Mouse (Mus musculus): ENCODE measurements around the gene Smad1. TPM values are rescaled to one million over a fixed set of nuclear protein-coding genes. Genes with fewer than 3 reads are reported as not detected.

The Smad1 gene
- polyA plus RNA-seq (2012; rRNA removed) (3.1 and 4.1 TPM in 2 replicates), polyA plus RNA-seq (2014; fragmentation: Nextera tagmentation; extraction: Ambion mirVana) (4.5 and 6.0 TPM in 2 replicates)

DNA sequence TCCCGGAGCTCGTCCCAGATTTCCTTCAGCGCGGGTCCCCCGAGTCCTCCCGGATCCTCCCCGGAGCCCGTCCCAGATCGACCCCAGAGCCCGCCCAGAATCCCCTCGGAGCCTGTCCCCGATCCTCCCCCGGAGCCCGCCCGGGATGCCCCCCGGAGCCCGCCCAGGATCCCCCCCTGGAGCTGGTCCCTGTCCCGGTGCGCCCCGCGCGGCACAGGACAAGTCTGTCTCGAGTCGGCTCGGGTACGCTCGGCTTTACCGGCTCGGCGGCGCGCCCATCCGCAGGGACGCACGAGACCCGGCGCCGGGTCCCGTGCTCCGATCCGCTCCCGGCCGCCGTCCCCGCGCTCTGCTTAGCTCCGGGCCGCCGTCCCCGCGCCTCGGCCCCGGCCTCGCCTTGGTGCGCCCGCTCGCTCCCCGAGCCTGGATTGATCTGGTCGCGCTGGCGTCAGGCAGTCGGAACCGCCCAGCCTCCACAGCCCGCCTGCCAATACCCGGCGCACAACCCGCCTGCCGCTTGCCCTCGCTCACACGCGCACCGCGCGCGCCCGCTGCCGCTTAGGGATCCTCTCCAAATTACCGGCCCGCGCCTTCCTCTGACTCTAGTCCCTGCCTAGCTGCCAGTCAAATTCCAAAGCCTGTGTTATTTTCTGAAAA, at the start of gene Smad1:
Gene Smad1 (minus strand): TSS at position 525 of the 657 bp plus-strand sequence.
- H3K4me1 ChIP-seq (replicated peaks; ENCODE audit: control insufficient read depth in 2 of 2, insufficient read depth in 2 of 2, low read length in 1 of 2): peaks cover 0 to 3% of the 10 kb centered on the region in 2 experiments; a peak in 1 of 4 replicates
- peak within 1 kb of the TSS; percentile 62 to 79 for H3K4me3 ChIP-seq (ENCODE audit: insufficient read depth in 1 of 2, low read depth in 2 of 2, low read length in 2 of 2)
- TF ChIP-seq EP300 (IDR thresholded peaks at IDR 0.05; ENCODE audit: low read depth) (no peak), CTCF (IDR thresholded peaks at IDR 0.05; ENCODE audit: low read depth) (no peak)
- WGBS (ENCODE audit: insufficient replicate concordance): 2% methylated on average over 77 of the region's 80 CpGs
- H3K27me3 ChIP-seq (ENCODE audit: control insufficient read depth, insufficient read depth, low read length): peaks cover 30% of the 10 kb centered on the region
- peak within 1 kb of the TSS; percentile 63 for H3K9ac ChIP-seq (replicated peaks)
- H3K4me2 ChIP-seq (ENCODE audit: low read depth): peak within 1 kb of the TSS; percentile 55
- DNase-seq (ENCODE audit: low read depth in 3 of 3, low spot score in 3 of 3): peak in 2 of 3 experiments; percentile 33 to 47
- peak; percentile 82 for ATAC-seq (ENCODE audit: insufficient read depth)
- H3K27ac ChIP-seq: no peak within 1 kb of the TSS
- H3K9me3 ChIP-seq (ENCODE audit: control insufficient read depth, low read length): no peaks in the 10 kb centered on the region
- H3K36me3 ChIP-seq (replicated peaks; ENCODE audit: control insufficient read depth, insufficient read depth, low read depth): no peaks in the 10 kb centered on the region

DNA sequence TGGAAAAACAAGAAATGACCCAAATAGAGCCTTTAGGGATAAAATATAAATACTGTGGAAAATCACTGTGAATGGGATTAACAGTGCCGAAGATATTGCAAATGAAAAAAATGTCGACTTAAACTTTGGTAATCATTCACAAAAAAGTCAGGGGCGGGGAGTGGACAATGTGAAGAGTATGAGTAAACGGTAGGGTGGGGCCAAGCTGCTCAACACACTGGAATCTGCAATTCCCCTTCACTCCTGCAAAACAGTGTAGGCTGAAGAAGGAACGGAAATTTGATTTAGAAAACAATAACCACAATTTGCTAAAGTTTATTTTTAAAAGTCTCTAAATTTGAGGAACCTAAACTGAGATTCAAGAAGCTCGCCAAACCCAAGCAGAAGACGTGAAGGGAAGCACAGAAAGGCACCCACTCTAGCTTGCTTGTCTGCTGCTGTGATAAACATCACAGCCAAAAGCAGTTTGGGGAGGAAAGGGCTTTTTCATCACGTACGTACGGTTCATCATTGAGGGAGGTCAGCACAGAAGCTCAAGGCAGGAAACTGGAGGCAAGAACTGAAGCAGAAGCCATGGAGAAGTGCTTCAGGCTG, 48.0 kb upstream of the Smad1 start:
- ATAC-seq (ENCODE audit: insufficient read depth) (no peak), DNase-seq (ENCODE audit: low read depth in 3 of 3, low spot score in 3 of 3) (no peak)
- TF ChIP-seq EP300 (IDR thresholded peaks at IDR 0.05; ENCODE audit: low read depth): no peak
- TF ChIP-seq CTCF (IDR thresholded peaks at IDR 0.05; ENCODE audit: low read depth): no peak
- no peak overlapping the region for H3K9ac ChIP-seq (replicated peaks)
- no peaks in the 10 kb centered on the region for H3K27me3 ChIP-seq (ENCODE audit: control insufficient read depth, insufficient read depth, low read length)
- H3K4me3 ChIP-seq (ENCODE audit: insufficient read depth in 1 of 2, low read depth in 2 of 2, low read length in 2 of 2): no peak overlapping the region
- no peak overlapping the region for H3K4me2 ChIP-seq (ENCODE audit: low read depth)
- 32% methylated on average over 10 of the region's 10 CpGs for WGBS (ENCODE audit: insufficient replicate concordance)
- H3K4me1 ChIP-seq (replicated peaks; ENCODE audit: control insufficient read depth in 2 of 2, insufficient read depth in 2 of 2, low read length in 1 of 2): no peaks in the 10 kb centered on the region
- H3K36me3 ChIP-seq (replicated peaks; ENCODE audit: control insufficient read depth, insufficient read depth, low read depth): no peaks in the 10 kb centered on the region
- no peaks in the 10 kb centered on the region for H3K9me3 ChIP-seq (ENCODE audit: control insufficient read depth, low read length)
- H3K27ac ChIP-seq: no peak overlapping the region

DNA sequence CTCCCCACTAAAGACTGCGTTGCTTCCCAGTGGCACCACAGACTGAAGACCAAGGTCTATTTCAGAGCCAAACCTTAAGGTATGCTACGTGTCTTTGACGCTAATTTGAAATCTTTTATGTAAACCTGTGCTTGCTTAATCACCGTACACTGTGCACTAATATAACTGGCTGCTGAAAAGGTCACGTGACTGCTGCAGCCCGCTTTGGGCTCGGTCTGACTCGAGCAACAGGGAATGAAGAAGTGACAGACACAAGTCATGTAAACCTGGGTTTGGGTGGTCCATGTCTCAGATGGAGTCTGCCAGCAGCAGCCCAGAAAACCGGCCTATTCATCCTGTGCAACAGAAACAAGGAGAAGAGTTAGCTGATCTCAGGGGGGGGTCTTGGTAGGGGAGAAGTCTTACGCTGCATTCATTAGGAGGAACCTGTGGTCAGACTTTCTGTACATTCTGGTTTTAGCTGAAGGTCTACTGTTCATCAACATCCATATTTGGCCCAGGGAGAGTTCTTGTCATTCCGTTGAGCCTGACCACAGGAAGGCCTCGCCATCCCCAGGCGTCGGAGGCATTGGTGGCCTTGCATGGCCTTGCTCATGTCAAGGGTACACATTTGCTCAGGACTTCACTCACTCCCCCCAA, 44.3 kb upstream of the Smad1 start:
- Histone ChIP-seq H3K4me3 (ENCODE audit: insufficient read depth in 1 of 2, low read depth in 2 of 2, low read length in 2 of 2) (no peak overlapping the region), H3K4me2 (ENCODE audit: low read depth) (no peak overlapping the region), H3K4me1 (replicated peaks; ENCODE audit: control insufficient read depth in 2 of 2, insufficient read depth in 2 of 2, low read length in 1 of 2) (no peaks in the 10 kb centered on the region), H3K27me3 (ENCODE audit: control insufficient read depth, insufficient read depth, low read length) (no peaks in the 10 kb centered on the region), H3K36me3 (replicated peaks; ENCODE audit: control insufficient read depth, insufficient read depth, low read depth) (no peaks in the 10 kb centered on the region), H3K9me3 (ENCODE audit: control insufficient read depth, low read length) (no peaks in the 10 kb centered on the region), H3K27ac (no peak overlapping the region), H3K9ac (replicated peaks) (no peak overlapping the region)
- 44% methylated on average over 14 of the region's 14 CpGs for WGBS (ENCODE audit: insufficient replicate concordance)
- DNase-seq (ENCODE audit: low read depth in 3 of 3, low spot score in 3 of 3) (no peak), ATAC-seq (ENCODE audit: insufficient read depth) (no peak)
- no peak for TF ChIP-seq EP300 (IDR thresholded peaks at IDR 0.05; ENCODE audit: low read depth)

DNA sequence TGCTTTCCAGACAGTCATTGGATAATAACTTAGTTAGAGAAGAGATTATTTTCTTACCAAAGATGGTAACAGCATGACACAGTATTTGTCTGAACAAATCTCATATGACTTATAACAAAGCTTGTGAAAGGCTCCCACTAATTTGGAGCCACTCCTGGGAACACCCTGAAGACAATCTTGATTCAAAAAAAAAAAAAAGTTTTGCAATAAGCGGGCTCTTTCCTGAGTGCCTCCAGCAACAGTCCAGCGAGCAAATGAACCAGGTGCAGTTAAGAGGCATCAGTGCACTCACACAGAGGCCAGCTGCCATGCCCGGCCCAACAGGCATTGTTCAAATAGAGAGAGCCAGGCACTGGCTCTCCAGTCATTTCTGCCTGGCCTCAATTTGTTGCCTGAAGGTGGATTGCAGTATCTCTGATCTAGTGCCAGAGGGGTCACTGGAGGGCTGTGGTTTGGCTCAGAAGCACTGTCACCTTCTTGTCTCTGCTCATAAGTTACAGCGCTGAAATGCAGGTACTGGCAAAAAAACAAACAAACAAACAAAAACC, 34.7 kb upstream of the Smad1 start:
- no peaks in the 10 kb centered on the region for H3K27me3 ChIP-seq (ENCODE audit: control insufficient read depth, insufficient read depth, low read length)
- H3K4me3 ChIP-seq (ENCODE audit: insufficient read depth in 1 of 2, low read depth in 2 of 2, low read length in 2 of 2): no peak overlapping the region
- H3K27ac ChIP-seq: no peak overlapping the region
- ATAC-seq (ENCODE audit: insufficient read depth) (no peak), DNase-seq (ENCODE audit: low read depth in 3 of 3, low spot score in 3 of 3) (no peak)
- 59% methylated on average over 4 of the region's 4 CpGs for WGBS (ENCODE audit: insufficient replicate concordance)
- H3K9me3 ChIP-seq (ENCODE audit: control insufficient read depth, low read length): no peaks in the 10 kb centered on the region
- H3K4me1 ChIP-seq (replicated peaks; ENCODE audit: control insufficient read depth in 2 of 2, insufficient read depth in 2 of 2, low read length in 1 of 2): no peaks in the 10 kb centered on the region
- no peaks in the 10 kb centered on the region for H3K36me3 ChIP-seq (replicated peaks; ENCODE audit: control insufficient read depth, insufficient read depth, low read depth)
- no peak overlapping the region for H3K9ac ChIP-seq (replicated peaks)
- no peak for TF ChIP-seq EP300 (IDR thresholded peaks at IDR 0.05; ENCODE audit: low read depth)
- no peak for TF ChIP-seq CTCF (IDR thresholded peaks at IDR 0.05; ENCODE audit: low read depth)
- no peak overlapping the region for H3K4me2 ChIP-seq (ENCODE audit: low read depth)

DNA sequence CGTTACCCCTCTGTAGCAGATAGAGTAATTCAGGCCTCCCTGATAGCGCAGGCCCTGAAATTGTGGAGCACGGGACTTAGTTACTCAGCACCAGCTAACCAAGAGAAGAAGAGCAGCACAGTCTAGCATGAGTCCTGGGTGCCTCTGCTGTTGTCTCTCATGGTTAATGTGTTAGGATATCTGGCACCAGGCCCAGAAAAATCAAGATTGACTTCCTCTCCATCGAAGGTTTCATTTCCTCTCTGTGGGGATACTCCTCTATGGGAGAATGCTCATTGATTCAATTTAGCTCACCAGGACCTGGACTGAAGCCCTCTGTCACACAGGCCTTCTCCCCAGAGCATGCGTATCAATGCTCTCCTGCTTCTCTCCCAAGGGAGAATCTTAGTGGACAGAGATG, 15.6 kb upstream of the Smad1 start:
- H3K4me3 ChIP-seq (ENCODE audit: insufficient read depth in 1 of 2, low read depth in 2 of 2, low read length in 2 of 2): no peak overlapping the region
- H3K27ac ChIP-seq: no peak overlapping the region
- TF ChIP-seq CTCF (IDR thresholded peaks at IDR 0.05; ENCODE audit: low read depth) (no peak), EP300 (IDR thresholded peaks at IDR 0.05; ENCODE audit: low read depth) (no peak)
- H3K4me2 ChIP-seq (ENCODE audit: low read depth): no peak overlapping the region
- no peaks in the 10 kb centered on the region for H3K9me3 ChIP-seq (ENCODE audit: control insufficient read depth, low read length)
- no peak overlapping the region for H3K9ac ChIP-seq (replicated peaks)
- 58% methylated on average over 5 of the region's 5 CpGs for WGBS (ENCODE audit: insufficient replicate concordance)
- no peaks in the 10 kb centered on the region for H3K36me3 ChIP-seq (replicated peaks; ENCODE audit: control insufficient read depth, insufficient read depth, low read depth)
- no peaks in the 10 kb centered on the region; a peak in 1 of 4 replicates for H3K4me1 ChIP-seq (replicated peaks; ENCODE audit: control insufficient read depth in 2 of 2, insufficient read depth in 2 of 2, low read length in 1 of 2)
- ATAC-seq (ENCODE audit: insufficient read depth) (no peak), DNase-seq (ENCODE audit: low read depth in 3 of 3, low spot score in 3 of 3) (peak in 1 of 3 experiments; percentile 7)
- H3K27me3 ChIP-seq (ENCODE audit: control insufficient read depth, insufficient read depth, low read length): no peaks in the 10 kb centered on the region
